Mouse (Mus musculus) spleen, adult 2 months (tissue): ENCODE results near the gene Shank1. TPM values are rescaled to one million over a fixed set of nuclear protein-coding genes. Genes with fewer than 3 reads are reported as not detected.
A peak's percentile ranks its signal among the peaks of the same experiment; 100 is the strongest.

ENCODE experiments used
- DNase-seq, 2 experiments: peaks; one replicate each; pipeline versions ENCODE4 v3.0.0 to v3.0.0-alpha.2; 2012 to 2021; ENCODE audit warnings: low spot score in 2 of 2, low read depth in 1 of 2
- H3K27ac ChIP-seq: fragments of 200-500 bp; 2 replicates; pipeline ENCODE4 v1.5.1; 2012; ENCODE audit warnings: low read length, inconsistent platforms; ENCODE audit not compliant: insufficient read depth
- H3K27me3 ChIP-seq: fragments of 200-500 bp; 2 replicates; pipeline ENCODE4 v1.6.1; 2012; ENCODE audit warnings: mild to moderate bottlenecking, moderate library complexity, low read length, inconsistent platforms; ENCODE audit not compliant: control insufficient read depth, insufficient read depth
- H3K36me3 ChIP-seq: fragments of 200-500 bp; 2 replicates; pipeline ENCODE4 v1.6.1; 2012; ENCODE audit warnings: mild to moderate bottlenecking, low read length, inconsistent platforms; ENCODE audit not compliant: control insufficient read depth, insufficient read depth
- H3K4me1 ChIP-seq: fragments of 200-500 bp; 2 replicates; pipeline ENCODE4 v1.6.1; 2011; ENCODE audit warnings: inconsistent platforms; ENCODE audit not compliant: control insufficient read depth, insufficient read depth, insufficient read length
- H3K4me3 ChIP-seq: fragments of 200-500 bp; 2 replicates; pipeline ENCODE4 v1.5.1; 2011; ENCODE audit warnings: mild to moderate bottlenecking, inconsistent platforms; ENCODE audit not compliant: insufficient read depth, insufficient read length; ENCODE audit errors: extremely low read depth
- CTCF ChIP-seq: fragments of 200-500 bp; IDR thresholded peaks from 2 replicates; pipeline ENCODE4 v1.5.1; 2011; ENCODE audit warnings: mild to moderate bottlenecking, inconsistent platforms; ENCODE audit not compliant: insufficient read depth, insufficient read length, insufficient replicate concordance; ENCODE audit errors: extremely low read depth
- POLR2A ChIP-seq: fragments of 200-500 bp; IDR thresholded peaks from 2 replicates; pipeline ENCODE4 v1.6.1; 2011; ENCODE audit warnings: low read depth, low read length, inconsistent platforms
- WGBS: fragments of 180-500 bp; shearing (Covaris S2); methylation state at CpG from one replicate; pipeline ENCODE4 v1.1.7; 2018; 5-methylcytosine and 5-hydroxymethylcytosine counted together
- polyA plus RNA-seq: library from polyadenylated mRNA; depleted of rRNA; stranded (reverse); fragments of >200 nt; gene quantifications from 2 replicates; pipeline ENCODE4 v1.2.3, GENCODE M21; 2012

Gene Shank1
- polyA plus RNA-seq, 1 experiment: 4.5 TPM

DNA sequence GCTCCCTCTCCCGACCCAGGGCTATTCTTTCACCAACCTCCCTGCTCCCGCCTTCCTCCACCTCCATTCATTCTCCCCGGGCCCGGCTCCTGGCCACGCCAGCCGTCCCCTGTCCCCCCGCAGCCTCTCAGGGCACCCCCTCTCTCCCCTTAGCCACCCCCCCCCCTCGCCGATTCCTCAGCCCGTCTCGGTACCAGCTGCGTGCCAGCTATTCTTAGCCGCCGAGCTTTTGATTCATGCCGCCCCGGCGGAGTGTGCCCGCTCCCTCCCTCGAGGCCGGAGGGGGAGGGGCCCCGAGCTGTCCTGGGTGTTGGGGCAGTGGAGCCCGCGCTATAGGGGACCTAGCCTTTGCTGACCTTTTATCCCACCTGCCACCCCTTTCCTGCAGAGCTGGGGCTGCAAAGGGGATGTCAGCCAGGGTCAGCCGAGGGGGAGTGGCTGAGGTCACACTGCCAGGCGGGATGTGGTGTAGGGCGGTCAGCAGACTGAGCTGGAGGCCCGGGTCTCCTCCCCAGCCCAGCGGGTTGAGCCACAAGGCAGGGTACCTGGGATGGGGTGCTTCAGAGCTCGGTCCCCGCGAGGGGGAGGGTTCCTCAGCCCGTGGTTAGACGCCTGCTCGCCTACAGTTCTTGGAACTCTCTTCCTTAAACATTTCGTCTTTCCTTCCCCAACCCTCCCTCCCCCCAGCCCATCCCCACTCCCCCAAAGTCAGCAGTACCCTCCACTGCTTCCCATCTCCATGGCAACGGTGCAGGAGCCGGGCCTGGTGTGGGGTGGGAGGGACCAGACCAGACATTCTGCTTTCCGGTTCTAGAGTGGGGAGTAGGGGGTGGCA is 1.0 kb downstream of the Shank1 start:
- DNase-seq: peak in 1 of 2 experiments; percentile 56
- no peaks in the 10 kb centered on the region for H3K36me3 ChIP-seq
- H3K4me3 ChIP-seq: peak overlapping the region; percentile 55; the same call in 1 of the 2 replicates
- peaks cover 23% of the 10 kb centered on the region for H3K4me1 ChIP-seq
- TF ChIP-seq CTCF: no peak
- TF ChIP-seq POLR2A: no peak
- 1% methylated on average over 37 of the region's 38 CpGs for WGBS
- peak overlapping the region; percentile 48 for H3K27ac ChIP-seq
- H3K27me3 ChIP-seq: peaks cover 6% of the 10 kb centered on the region; the same call in 1 of the 2 replicates

DNA sequence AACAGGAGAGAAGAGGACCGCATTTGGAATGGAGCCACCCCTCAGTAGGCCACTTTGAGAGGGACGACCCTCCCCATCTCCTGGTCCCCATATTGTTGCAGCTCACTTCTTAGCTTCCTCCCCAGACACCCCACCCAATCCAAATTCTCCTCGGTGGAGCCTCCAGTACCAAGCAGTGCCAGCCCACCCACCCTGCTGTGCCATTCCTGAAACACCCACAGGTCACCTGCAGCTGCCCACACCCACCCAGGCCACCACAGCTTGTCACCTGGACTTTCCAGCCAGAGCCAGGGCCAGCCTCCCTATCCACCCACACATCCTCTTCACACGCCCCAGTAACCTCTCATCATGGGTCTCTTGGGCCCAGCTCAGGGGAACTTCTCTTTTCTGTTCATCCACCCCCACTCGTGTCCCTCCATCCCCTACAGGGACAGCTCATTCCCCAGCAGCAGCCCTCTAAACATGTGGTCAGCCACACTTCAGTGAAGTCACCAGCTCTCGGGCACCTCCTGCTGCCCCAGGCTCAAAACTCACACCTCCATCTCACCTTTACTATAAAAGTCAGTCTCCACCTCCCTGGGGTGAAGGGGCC is 1.8 kb downstream of the Shank1 start:
- Histone ChIP-seq H3K27me3 (peaks cover 6% of the 10 kb centered on the region; the same call in 1 of the 2 replicates), H3K27ac (peak overlapping the region; percentile 48), H3K4me1 (peaks cover 22% of the 10 kb centered on the region), H3K36me3 (no peaks in the 10 kb centered on the region), H3K4me3 (peak overlapping the region; percentile 20; the same call in 1 of the 2 replicates)
- 2% methylated on average over 6 of the region's 6 CpGs for WGBS
- DNase-seq: peak; percentile 78 to 79
- peak; percentile 30; the same call in 1 of the 2 replicates for TF ChIP-seq CTCF
- no peak for TF ChIP-seq POLR2A

DNA sequence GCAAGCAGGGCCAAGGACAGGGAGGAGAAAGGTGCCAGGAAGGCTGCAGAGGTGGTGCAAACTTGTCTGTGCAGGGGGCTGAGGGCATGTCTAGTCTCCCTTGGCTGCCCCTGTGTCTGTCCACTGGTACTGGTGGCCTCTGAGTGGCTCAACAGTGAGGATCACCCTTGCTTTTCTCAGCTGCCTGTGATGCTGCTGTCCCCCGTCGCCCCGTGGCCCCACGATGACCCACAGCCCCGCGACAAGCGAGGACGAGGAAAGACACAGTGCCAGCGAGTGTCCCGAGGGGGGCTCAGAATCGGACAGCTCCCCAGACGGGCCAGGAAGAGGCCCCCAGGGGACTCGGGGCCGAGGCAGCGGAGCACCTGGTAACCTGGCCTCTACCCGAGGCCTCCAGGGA is 2.4 kb downstream of the Shank1 start:
- Histone ChIP-seq H3K4me3 (no peak overlapping the region), H3K27me3 (peaks cover 6% of the 10 kb centered on the region; the same call in 1 of the 2 replicates), H3K4me1 (peaks cover 22% of the 10 kb centered on the region), H3K36me3 (no peaks in the 10 kb centered on the region), H3K27ac (no peak overlapping the region)
- TF ChIP-seq CTCF (no peak), POLR2A (no peak)
- no peak for DNase-seq
- 54% methylated on average over 16 of the region's 16 CpGs for WGBS

DNA sequence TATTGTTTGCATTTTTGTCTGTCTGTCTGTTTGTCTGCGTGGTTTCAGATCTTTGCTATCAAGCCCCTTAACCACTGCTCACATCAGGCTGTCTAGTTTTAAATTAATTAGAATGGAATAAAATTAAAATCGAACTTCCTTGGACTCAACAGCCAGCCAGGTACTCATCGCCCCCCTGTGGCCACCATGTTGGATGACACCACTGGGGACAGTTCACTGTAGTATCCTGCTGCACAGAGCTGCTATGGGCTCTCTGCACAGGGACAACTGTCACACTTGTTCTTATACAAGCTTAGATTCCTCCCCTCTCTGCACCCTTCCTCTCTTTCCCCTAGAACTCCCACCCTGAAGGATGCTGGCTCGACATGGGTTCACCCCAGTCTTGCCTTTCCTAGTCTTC is 7.9 kb downstream of the Shank1 start:
- Histone ChIP-seq H3K4me3 (no peak overlapping the region), H3K4me1 (no peaks in the 10 kb centered on the region), H3K36me3 (no peaks in the 10 kb centered on the region), H3K27ac (no peak overlapping the region), H3K27me3 (no peaks in the 10 kb centered on the region; the same call in 1 of the 2 replicates)
- 35% methylated on average over 4 of the region's 4 CpGs for WGBS
- TF ChIP-seq POLR2A: no peak
- peak; percentile 48; the same call in 1 of the 2 replicates for TF ChIP-seq CTCF
- peak in 1 of 2 experiments; percentile 42 for DNase-seq

DNA sequence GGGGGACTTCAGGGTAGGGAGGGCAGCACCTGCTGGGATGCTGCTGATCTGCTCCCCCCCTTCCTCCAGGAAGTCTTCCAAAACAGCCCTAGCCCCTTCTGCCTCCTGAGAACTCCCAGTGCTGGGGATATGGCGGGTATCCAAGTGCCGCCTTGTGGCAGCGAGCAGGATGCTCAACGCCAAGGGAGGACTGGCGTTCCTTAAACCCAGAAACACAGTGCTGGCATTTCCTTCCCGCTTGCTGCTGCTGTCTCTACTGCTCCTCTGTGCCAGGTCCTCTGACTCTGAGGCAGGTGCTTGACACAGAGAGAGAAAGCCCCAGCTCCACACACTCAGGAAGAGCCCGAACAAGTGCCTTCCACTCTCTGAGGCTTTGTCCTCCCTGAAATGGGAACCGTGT is 10.8 kb downstream of the Shank1 start:
- H3K36me3 ChIP-seq: no peaks in the 10 kb centered on the region
- no peaks in the 10 kb centered on the region for H3K4me1 ChIP-seq
- no peak overlapping the region for H3K4me3 ChIP-seq
- DNase-seq: no peak
- TF ChIP-seq POLR2A (no peak), CTCF (no peak)
- H3K27me3 ChIP-seq: no peaks in the 10 kb centered on the region; the same call in 1 of the 2 replicates
- 45% methylated on average over 8 of the region's 8 CpGs for WGBS
- H3K27ac ChIP-seq: no peak overlapping the region

- Histone ChIP-seq H3K27me3 (peaks cover 2% of the 10 kb centered on the region; the same call in 1 of the 2 replicates), H3K27ac (no peak overlapping the region), H3K36me3 (no peaks in the 10 kb centered on the region), H3K4me1 (no peaks in the 10 kb centered on the region), H3K4me3 (no peak overlapping the region)
- TF ChIP-seq CTCF (no peak), POLR2A (no peak)
- no peak for DNase-seq
- WGBS: 82% methylated on average over 1 of the region's 1 CpGs
Observed at GRCm38 (mm10) chr7:44322290-44322689, 12.2 kb downstream of the Shank1 start.
